Mouse (Mus musculus) pancreas, adult 10 weeks (tissue): ENCODE measurements around the gene Psme4. TPM values are rescaled to one million over a fixed set of nuclear protein-coding genes. Genes with fewer than 3 reads are reported as not detected.

Source experiments
- polyA plus RNA-seq: library from polyadenylated mRNA; stranded (reverse); fragments of 350-450 nt; fragmentation: Illumina TruSeq; extraction: RNeasy Lipid Tissue Mini Kit (QIAGEN cat#74804); gene quantifications from one replicate; pipeline ENCODE4 v1.2.3, GENCODE M21; 2015; ENCODE audit warnings: low read depth, low replicate concordance; ENCODE audit not compliant: insufficient read depth

Psme4 gene
- polyA plus RNA-seq = 12.0 TPM

GRCm38 (mm10) chr11:30771267-30771903 is at the start of gene Psme4:
TSS of gene Psme4 (plus strand) at chr11:30771726.

DNA sequence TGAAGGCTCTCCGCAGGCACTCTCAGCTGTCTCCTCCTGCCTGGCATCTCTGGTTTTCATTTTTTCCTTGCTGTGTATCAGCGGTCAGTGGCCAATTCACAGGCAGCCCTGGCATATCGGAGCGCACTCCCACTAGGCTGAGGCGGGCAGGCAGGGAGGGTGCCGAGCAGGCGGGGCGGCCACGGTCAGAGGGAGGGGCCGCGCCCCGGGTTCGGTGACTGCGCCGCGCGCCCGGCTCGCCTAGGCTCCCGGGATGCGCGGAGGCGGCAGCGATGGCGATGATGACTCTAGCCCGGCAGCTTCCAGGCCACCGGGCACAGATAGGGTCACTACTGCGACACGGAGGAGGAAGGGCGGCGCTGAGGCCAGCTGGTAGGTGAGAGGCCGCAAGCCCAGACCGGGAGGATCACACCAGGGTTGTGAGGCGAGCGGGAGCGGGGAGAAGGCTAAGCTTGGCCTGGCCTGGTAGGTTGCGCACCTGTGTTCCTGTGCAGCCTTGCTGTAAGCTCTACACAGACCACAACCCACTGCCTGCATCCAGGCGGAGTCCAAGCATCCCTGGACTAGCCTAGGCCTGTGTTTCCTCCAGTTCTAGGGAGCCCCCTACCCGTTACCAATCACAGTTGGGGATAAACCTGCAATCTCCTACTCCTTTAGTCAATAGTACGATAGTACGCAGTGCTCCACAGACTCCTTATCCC is 113.8 kb downstream of the Psme4 start, which contains the start of the genes Gpr75 and Asb3:
TSS of gene Gpr75 (plus strand) at position 188 of the 701 bp plus-strand sequence.
TSS of gene Asb3 (plus strand) at position 246 of the 701 bp plus-strand sequence.

Other genes starting within 250 kb of the Psme4 start
- 3.9 TPM for gene Acyp2, start 122.1 kb upstream of the Psme4 start, polyA plus RNA-seq
- gene Gpr75, start 113.6 kb downstream of the Psme4 start, polyA plus RNA-seq = not detected
- gene Asb3, start 113.7 kb downstream of the Psme4 start, polyA plus RNA-seq = 2.1 TPM
- gene Erlec1, start 182.6 kb downstream of the Psme4 start, polyA plus RNA-seq = 16.5 TPM
- gene Chac2, start 214.6 kb downstream of the Psme4 start, polyA plus RNA-seq = 6.2 TPM